Mouse (Mus musculus): ENCODE measurements around the gene Hs6st3.

DNA sequence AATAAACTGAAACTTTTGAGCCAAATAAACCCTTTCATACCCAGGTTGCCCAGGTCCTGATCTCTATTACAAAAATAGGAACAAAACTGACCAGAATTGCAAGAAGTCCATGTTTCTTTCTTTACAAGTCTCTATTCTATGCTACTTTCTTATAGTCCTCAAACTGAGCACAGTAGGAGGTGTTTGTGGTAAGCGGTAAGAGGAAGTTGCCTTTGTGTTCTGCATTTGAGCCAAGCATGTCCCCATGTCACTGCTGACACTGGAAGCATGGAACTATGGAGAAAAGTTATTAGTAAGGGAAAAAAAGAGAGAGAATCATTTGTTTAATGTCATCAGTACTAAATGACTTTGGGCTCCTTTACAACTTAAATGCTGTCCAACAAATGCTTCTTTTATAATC, 529.3 kb downstream of the Hs6st3 start:
- TF ChIP-seq CTCF (IDR thresholded peaks at IDR 0.05; ENCODE audit: borderline replicate concordance, insufficient read depth, low read depth, low read length) = no peak
- no peak for TF ChIP-seq POLR2A (IDR thresholded peaks at IDR 0.05; ENCODE audit: borderline replicate concordance, insufficient read depth, low read length)
